In genomic region chr16:28688861-28689385, GRCm38 (mm10) we compare ENCODE assay signal across 21 mouse cellular contexts.
DNase-seq lines count a peak whose midpoint lies in the region; ATAC-seq and TF ChIP-seq lines count a peak whose summit lies in the region.
"Had no signal": no experiment of that assay in that cellular context is flagged by ENCODE, and none has a peak within 500 bp of the region (broad histone marks: within the 10 kb centered on the region; RNA-seq: fewer than 3 reads in every experiment).

No protein-coding gene starts in this region.

- whole genome bisulfite sequencing in heart, embryonic 11.5 days (ENCODE audit: insufficient replicate concordance), result 79% methylated on average over 9 of the region's 9 CpGs
- 17% methylated on average over 9 of the region's 9 CpGs for WGBS in cerebellum, adult 2 months

- no peaks in the 10 kb centered on the region for H3K36me3 ChIP-seq in heart, embryonic 11.5 days (ENCODE audit: control insufficient read depth, insufficient read depth, low read length)
- H3K36me3 ChIP-seq: embryonic facial prominence, embryonic 13.5 days; heart, embryonic 13.5 days; limb, embryonic 15.5 days; liver, embryonic 15.5 days had no signal

- no peak for TF ChIP-seq POLR2A in cerebellum, adult 2 months (IDR thresholded peaks at IDR 0.05; ENCODE audit: borderline replicate concordance, insufficient read depth, low read length)

- TF ChIP-seq CTCF in cerebellum, adult 2 months (IDR thresholded peaks at IDR 0.05; ENCODE audit: borderline replicate concordance, insufficient read depth, low read depth, low read length), result no peak

- H3K9ac ChIP-seq in heart, embryonic 11.5 days (ENCODE audit: low read depth, low read length), result no peak overlapping the region
- H3K9ac ChIP-seq: embryonic facial prominence, embryonic 13.5 days; heart, embryonic 13.5 days; limb, embryonic 15.5 days; liver, embryonic 15.5 days had no signal

- no peak for DNase-seq in cerebellum, postnatal 4 days (ENCODE audit: low spot score in 2 of 2)
- DNase-seq in heart, postnatal 4 days, result peak; percentile 7
- DNase-seq in cerebellum, adult 2 months, result peak; percentile 47 to 70
- peak; percentile 40 to 44 for DNase-seq in cerebellum, postnatal 36 days
- no peak for DNase-seq in right cerebral cortex, postnatal 4 days
- no peak for DNase-seq in embryo, embryonic 10.5 days (ENCODE audit: low spot score)
- DNase-seq: heart, postnatal 36 days; kidney, adult 11 months; kidney, postnatal 14 days; retina, postnatal 1 day; thymus, postnatal 14 days had no signal

- ATAC-seq in cerebellum, adult (ENCODE audit: insufficient number of reproducible peaks, low FRiP score, low TSS enrichment), result peak; percentile 49; the same call in 1 of the 2 replicates
- no peak for ATAC-seq in heart, embryonic 11.5 days (replicated peaks; ENCODE audit: insufficient number of reproducible peaks, low FRiP score, low TSS enrichment)
- ATAC-seq: forebrain, embryonic 14.5 days; hindbrain, postnatal 0 days; lung, postnatal 0 days had no signal

- no peak overlapping the region for H3K27ac ChIP-seq in heart, embryonic 11.5 days (ENCODE audit: low read depth, low read length)
- H3K27ac ChIP-seq in cerebellum, adult 2 months (ENCODE audit: insufficient read depth, low read length), result peak overlapping the region; percentile 59; the same call in 1 of the 2 replicates
- H3K27ac ChIP-seq: embryonic facial prominence, embryonic 13.5 days; heart, embryonic 13.5 days; hindbrain, postnatal 0 days; limb, embryonic 15.5 days; liver, embryonic 15.5 days had no signal

- H3K4me3 ChIP-seq in heart, embryonic 11.5 days (ENCODE audit: low read depth, low read length), result no peak overlapping the region
- H3K4me3 ChIP-seq in cerebellum, adult 2 months (replicated peaks; ENCODE audit: insufficient read depth, low read depth, low read length), result no peak overlapping the region
- H3K4me3 ChIP-seq: embryonic facial prominence, embryonic 13.5 days; heart, embryonic 13.5 days; limb, embryonic 15.5 days; liver, embryonic 15.5 days had no signal

- no peaks in the 10 kb centered on the region for H3K9me3 ChIP-seq in heart, embryonic 11.5 days (replicated peaks; ENCODE audit: control insufficient read depth, low read length)
- H3K9me3 ChIP-seq: embryonic facial prominence, embryonic 13.5 days; heart, embryonic 13.5 days; limb, embryonic 15.5 days; liver, embryonic 15.5 days had no signal

- no peak overlapping the region for H3K4me2 ChIP-seq in heart, embryonic 11.5 days
- H3K4me2 ChIP-seq: embryonic facial prominence, embryonic 13.5 days; heart, embryonic 13.5 days; limb, embryonic 15.5 days; liver, embryonic 15.5 days; midbrain, embryonic 11.5 days had no signal

- H3K4me1 ChIP-seq in heart, embryonic 11.5 days (ENCODE audit: control insufficient read depth, insufficient read depth, low read length), result no peaks in the 10 kb centered on the region
- H3K4me1 ChIP-seq in cerebellum, adult 2 months (ENCODE audit: control insufficient read depth, insufficient read depth, low read length), result peaks cover 7% of the 10 kb centered on the region
- H3K4me1 ChIP-seq: heart, embryonic 13.5 days; limb, embryonic 15.5 days; liver, embryonic 15.5 days had no signal

- no peaks in the 10 kb centered on the region for H3K27me3 ChIP-seq in heart, embryonic 11.5 days (ENCODE audit: control insufficient read depth, insufficient read depth, low read length)
- no peaks in the 10 kb centered on the region for H3K27me3 ChIP-seq in cerebellum, adult 2 months (ENCODE audit: control insufficient read depth, insufficient read depth, low read length)
- H3K27me3 ChIP-seq: embryonic facial prominence, embryonic 13.5 days; heart, embryonic 13.5 days; limb, embryonic 15.5 days; liver, embryonic 15.5 days had no signal

Comparison
In these comparisons a context has a peak if more than half of its experiments do, and no peak if none do; other contexts are left out.
1. DNase-seq: peak in heart, postnatal 4 days (single experiment), cerebellum, adult 2 months (2 of 2) and cerebellum, postnatal 36 days (2 of 2); none in cerebellum, postnatal 4 days (0 of 2), right cerebral cortex, postnatal 4 days (single experiment) and embryo, embryonic 10.5 days (single experiment).